Mouse (Mus musculus): ENCODE measurements around the gene Arhgap21.

Arhgap21 gene

GRCm38 (mm10) chr2:20966176-20967100 is 2.2 kb downstream of the Arhgap21 start:
- no peak for DNase-seq (ENCODE audit: low read depth in 2 of 2, low spot score in 2 of 2)

DNA sequence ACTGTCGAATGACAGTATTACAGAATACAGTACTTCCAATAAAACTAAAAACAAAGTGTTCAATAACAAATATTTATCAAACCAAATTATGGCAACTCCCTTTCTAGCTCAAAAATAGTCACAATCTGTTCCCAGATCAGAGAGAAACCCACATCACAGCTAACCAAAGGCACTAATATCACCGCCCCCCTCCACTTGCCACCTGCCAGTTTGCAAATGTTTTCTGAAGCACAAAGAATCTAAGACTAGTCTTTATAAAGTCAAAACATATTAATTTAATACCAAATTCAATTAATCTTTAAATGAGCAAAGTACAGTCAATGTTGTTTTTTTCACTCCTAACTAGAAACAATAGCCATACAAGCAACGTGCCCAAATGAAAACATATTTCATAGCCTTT is 3.3 kb downstream of the Arhgap21 start:
- DNase-seq (ENCODE audit: low read depth in 2 of 2, low spot score in 2 of 2) = no peak

- no peak for DNase-seq (ENCODE audit: low read depth in 2 of 2, low spot score in 2 of 2)
Observed at GRCm38 (mm10) chr2:20964461-20964860, 4.2 kb downstream of the Arhgap21 start.

DNA sequence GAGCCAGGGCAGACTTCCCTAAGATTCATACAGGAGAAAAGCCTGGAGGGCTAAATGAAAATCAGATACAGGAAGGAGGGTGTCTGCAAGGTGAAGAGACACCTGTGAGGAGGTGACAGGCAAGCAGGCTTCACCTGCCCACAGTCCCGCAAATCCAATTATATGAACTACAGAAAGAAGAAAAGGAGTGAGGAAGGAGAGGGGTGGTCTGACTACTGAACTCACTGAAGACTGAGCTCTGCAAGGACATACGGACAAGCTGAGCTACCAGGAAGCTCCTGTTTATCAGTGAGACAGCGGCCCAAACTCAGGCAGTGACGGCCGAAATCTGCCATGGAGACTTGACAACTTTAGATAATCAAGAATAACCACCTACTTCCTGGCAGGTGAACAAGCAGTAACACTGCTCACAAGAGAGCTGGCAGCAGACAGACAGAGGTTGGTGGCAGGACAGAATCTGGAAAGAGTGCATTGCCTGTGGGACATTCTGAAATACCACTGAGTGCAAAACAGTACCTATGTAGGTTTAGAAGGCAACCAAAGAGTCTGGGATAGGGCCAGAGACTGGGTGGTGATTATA is 5.4 kb downstream of the Arhgap21 start:
- no peak for DNase-seq (ENCODE audit: low read depth in 2 of 2, low spot score in 2 of 2)

- DNase-seq (ENCODE audit: low read depth in 2 of 2, low spot score in 2 of 2) = no peak
Observed at GRCm38 (mm10) chr2:20962284-20962683, 6.4 kb downstream of the Arhgap21 start.

DNA sequence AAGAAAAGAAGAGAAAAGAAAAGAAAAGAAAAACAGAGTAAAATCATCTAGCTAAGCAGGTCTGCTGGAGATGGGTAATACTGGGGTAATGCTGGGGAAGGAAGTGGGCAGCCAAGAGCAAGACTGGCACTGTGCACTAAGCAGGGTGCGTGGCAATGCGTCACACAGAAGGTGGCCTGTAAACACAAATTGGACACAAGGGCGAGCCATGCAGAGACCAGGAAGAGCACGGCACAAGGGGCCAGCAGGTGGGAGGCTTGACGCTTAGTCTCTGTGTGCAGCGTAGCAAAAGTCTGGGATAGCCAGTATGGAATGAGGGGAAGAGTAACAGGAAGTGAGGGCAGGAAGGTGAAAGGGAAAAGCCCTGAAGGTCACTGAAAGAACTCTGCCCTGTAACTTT is 6.9 kb downstream of the Arhgap21 start:
- DNase-seq (ENCODE audit: low read depth in 2 of 2, low spot score in 2 of 2) = no peak

- DNase-seq (ENCODE audit: low read depth in 2 of 2, low spot score in 2 of 2) = no peak
Observed at GRCm38 (mm10) chr2:20961295-20961694, 7.4 kb downstream of the Arhgap21 start.

DNA sequence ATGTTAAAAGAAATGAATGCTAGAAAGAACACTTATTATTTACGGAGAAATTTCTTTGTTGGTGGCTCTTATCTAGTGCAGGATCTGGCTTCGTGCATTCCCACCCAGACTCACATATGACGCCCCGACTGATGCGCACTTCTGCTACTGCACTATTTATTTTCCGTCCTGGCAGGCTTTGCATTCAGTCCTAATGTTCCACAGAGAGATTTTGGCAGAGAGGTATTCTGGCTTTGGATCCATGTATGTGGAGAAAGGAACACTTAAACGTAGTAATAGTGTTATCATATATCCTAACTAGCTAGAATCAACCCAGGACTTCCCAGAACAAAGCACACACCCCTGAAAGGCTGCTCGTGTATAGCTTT is 8.0 kb downstream of the Arhgap21 start:
- no peak for DNase-seq (ENCODE audit: low read depth in 2 of 2, low spot score in 2 of 2)

GRCm38 (mm10) chr2:20959906-20960667 is 8.6 kb downstream of the Arhgap21 start:
- no peak for DNase-seq (ENCODE audit: low read depth in 2 of 2, low spot score in 2 of 2)

GRCm38 (mm10) chr2:20959045-20959444 is 9.6 kb downstream of the Arhgap21 start:
- no peak for DNase-seq (ENCODE audit: low read depth in 2 of 2, low spot score in 2 of 2)

- DNase-seq (ENCODE audit: low read depth in 2 of 2, low spot score in 2 of 2) = no peak
Observed at GRCm38 (mm10) chr2:20957995-20958394, 10.7 kb downstream of the Arhgap21 start.

GRCm38 (mm10) chr2:20956716-20957115 is 12.0 kb downstream of the Arhgap21 start:
- DNase-seq (ENCODE audit: low read depth in 2 of 2, low spot score in 2 of 2) = no peak

GRCm38 (mm10) chr2:20955996-20956395 is 12.7 kb downstream of the Arhgap21 start:
- no peak for DNase-seq (ENCODE audit: low read depth in 2 of 2, low spot score in 2 of 2)

DNA sequence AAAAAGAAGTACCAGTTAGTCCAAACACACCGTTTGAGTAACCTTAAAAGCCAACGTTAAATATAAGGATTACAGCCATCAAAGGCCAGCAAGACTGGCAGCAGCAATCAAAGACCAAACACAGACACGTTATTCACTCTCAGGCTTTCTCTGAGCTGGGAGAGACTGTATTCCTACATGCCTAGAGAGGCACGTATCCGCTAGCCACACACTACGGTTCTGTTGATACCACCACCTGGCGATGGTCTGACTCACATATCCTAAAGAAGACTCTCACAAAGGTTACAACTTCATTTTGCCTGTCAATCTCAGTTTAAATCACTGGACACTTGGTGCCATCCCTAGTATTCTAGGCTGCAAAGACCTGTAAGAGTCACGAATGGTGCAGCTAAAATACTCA is 13.3 kb downstream of the Arhgap21 start:
- no peak for DNase-seq (ENCODE audit: low read depth in 2 of 2, low spot score in 2 of 2)

- no peak for DNase-seq (ENCODE audit: low read depth in 2 of 2, low spot score in 2 of 2)
Observed at GRCm38 (mm10) chr2:20952716-20953115, 16.0 kb downstream of the Arhgap21 start.

DNA sequence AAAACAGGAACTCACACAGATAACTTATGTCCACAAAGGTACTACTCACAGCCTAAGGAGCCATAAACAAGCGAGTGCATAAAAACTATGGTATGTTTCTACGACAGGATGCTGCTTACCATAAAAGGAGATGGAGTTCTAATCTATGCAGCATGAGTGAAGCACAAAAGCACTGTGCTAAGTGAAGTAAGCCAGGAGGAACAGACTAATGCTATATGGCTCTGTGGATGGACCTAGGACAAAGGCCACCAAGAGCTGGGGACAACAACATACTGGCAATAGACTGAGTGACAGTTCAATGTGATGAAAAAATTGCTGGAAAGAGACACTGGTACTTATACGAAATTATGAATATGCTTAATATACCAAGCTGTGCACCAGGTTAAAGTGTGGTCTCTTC is 19.5 kb downstream of the Arhgap21 start:
- no peak for DNase-seq (ENCODE audit: low read depth in 2 of 2, low spot score in 2 of 2)

- no peak for DNase-seq (ENCODE audit: low read depth in 2 of 2, low spot score in 2 of 2)
Observed at GRCm38 (mm10) chr2:20947036-20947435, 21.6 kb downstream of the Arhgap21 start.

- DNase-seq (ENCODE audit: low read depth in 2 of 2, low spot score in 2 of 2) = no peak
Observed at GRCm38 (mm10) chr2:20945596-20945995, 23.1 kb downstream of the Arhgap21 start.

- no peak for DNase-seq (ENCODE audit: low read depth in 2 of 2, low spot score in 2 of 2)
Observed at GRCm38 (mm10) chr2:20943730-20944454, 24.8 kb downstream of the Arhgap21 start.

DNA sequence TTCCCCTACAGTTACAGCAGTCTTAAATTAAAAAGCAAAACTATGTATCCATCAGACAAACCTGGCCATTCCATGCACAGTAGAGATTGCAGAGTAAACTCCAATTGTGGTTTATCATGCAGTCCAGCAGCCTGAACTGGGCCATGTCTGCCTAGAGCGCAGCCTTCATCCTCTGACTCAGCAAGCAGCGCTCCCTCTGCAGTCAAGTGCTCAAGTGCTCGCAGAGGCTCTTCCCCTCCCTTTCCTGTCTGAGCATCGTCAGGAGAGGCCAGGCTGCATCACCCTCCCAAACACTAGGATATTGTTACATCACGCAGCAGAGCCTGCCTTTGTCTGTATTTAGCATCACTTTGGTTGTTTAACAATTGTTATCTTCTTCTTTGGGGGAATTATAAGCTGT is 25.5 kb downstream of the Arhgap21 start:
- no peak for DNase-seq (ENCODE audit: low read depth in 2 of 2, low spot score in 2 of 2)

Measured in CD8-positive naive resting alpha-beta T cell, adult 2 months (primary cell).